Mouse (Mus musculus) lung, postnatal 4 days (tissue): ENCODE results near the gene Synpo2l.
A peak's percentile ranks its signal among the peaks of the same experiment; 100 is the strongest.
"Not testable (repeated sequence)": the region's sequence is repeated elsewhere in the genome, so short reads cannot be mapped to it uniquely, and the experiment has no call there.

Experiments used
- DNase-seq, 2 experiments: peaks; one replicate each; pipeline ENCODE4 v3.0.0; 2021

Gene Synpo2l

DNA sequence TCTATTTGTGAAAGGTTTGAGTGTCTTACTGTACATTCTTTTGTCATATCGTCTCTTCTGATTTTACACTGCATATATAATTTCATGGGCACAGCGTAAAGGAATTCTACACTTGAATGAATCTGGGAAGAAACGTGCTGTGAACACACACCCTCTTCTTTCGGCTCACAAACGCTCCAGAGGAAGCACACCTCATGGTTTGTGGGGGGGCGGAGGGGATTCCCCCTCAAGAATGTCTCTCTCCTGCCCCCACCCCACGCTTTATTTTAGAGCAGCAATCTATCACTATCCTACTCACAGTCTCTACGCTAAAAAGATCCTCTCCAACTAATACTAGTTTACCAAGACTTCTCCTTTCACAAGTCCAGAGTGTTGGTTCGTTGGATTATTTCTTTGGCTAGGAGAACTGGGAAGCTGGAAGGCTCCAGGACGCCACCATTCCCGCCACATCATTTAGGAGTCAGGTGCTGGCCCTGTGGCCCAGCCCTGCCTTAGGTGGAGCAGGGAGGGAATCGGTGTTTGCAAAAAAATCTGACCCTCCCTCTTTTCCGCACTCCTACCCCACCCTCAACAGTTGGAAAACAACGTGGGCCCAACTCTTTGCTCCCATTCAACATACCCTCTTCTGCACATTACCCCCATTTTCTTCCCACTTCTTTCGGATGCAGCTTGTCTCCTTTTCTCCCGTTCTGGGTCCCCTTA lies 28.1 kb downstream of the Synpo2l start:
- no peak for DNase-seq

DNA sequence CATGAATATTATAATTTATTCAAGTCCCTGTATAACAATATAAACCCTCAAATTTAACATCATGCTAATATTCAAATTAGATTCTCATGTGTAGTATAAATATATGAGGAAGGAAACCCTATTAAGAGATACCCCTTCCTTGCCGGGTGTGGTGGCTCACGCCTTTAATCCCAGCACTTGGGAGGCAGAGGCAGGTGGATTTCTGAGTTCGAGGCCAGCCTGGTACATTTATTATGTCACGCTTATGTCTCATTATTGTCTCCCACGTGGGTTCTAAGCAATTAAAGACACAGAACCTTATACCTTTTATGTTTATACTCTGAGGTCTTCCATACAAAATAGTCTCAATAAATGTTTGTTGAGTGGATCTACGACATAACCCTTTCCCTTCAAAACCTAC lies 29.5 kb downstream of the Synpo2l start:
- no peak for DNase-seq

DNA sequence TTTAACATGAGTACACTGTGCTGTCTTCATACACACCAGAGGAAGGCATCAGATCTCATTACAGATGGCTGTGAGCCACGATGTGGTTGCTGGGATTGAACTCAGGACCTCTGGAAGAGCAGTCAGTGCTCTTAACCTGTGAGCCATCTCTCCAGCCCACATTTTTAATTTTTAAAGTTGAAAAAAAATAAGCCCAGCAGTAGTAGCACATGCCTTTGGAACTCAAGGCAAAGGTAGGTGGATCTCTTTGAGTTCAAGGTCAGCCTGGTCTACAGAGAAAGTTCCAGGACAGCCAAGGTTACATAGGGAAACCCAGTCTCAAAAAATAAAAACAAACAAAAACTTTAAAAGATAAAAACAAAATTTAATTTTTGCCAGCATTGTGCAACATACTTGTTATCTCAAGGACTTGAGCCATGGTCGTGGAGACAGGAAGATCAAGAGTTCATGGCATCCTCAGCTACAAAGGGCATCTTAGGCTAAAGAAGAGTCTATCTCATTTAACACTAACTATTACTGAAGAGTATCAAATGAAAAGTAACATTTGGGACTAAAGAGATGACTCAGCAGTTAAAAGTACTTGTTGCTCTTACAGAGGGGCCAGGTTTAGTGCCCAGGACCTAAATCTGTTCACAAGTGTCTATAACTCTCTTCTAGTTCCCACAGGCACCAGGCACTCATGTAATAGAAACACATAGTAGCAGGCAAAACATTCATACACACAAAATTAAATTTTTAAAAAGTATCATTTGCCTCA lies 30.2 kb downstream of the Synpo2l start:
- no peak for DNase-seq

DNA sequence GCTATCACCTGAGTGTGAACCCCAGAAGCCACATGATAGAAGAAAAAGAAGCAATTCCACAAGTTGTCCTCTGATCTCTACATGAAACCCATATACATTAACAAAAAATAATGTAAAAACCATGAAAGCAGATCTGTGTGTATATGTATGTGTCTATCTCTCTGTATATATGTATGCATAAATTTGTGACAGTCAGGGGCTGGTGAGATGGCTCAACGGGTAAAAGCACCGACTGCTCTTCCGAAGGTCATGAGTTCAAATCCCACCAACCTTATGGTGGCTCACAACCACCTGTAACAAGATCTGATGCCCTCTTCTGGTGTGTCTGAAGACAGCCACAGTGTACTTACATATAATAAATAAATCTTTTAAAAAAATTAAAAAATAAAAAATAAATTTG lies 31.2 kb downstream of the Synpo2l start:
- DNase-seq = not testable (repeated sequence)

DNA sequence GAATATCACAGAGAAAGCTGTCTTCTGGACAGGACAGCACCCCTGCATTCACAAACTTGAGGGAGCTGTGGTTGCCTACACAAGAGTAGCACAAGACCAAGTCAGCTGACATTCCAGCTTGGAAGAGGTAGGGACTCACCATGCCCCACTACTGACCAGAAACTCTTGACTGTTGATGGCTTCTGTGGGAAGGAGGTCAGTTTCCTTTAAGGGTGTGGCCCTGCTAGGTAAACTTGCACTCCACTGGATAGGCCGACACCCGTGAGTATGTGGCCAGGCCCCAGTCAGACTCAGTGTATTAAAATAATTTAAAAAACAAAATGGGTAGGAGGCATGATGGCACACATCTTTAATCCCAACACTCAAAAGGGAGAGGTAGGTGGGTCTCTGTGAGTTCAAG lies 32.6 kb downstream of the Synpo2l start:
- DNase-seq = no peak

DNA sequence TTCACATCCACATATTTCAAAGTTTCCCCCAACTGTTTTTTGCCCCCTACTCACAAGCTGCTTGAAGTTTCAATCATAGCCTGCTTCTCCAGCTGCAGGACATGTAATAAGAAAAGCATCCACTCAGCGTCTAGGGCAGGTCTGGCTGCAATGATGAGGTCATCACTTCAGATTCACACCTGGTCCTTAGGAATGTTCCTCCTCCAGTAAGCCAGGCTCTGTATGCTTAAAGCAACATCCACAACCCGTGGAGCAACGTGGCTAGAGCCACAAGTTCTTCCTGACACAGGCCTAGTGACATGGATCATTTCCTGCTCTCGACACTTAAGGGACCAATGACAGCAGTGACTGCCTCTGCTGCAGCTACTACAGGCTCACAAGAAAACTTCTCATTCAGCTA lies 36.9 kb downstream of the Synpo2l start:
- DNase-seq = peak; percentile 24 to 48

DNA sequence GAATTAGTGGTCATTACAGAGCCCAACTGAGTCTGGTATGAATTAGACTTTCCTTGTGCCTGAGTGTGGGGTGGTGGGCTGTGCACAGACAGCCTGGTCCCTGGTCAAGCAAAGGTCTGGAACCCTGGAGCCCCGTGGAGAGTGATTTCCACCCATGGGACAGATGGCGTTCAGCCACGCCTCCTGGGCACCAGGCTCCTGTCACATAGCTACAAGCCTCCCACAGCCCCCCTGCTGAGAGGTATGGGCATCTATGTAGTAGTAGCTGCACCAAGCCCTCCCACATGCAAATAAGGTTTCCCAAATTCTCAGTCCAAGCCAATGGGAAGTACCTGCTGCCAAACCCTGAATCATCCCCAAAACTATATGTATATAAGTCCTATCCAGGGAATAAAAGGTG lies 41.2 kb downstream of the Synpo2l start:
- DNase-seq = no peak

DNA sequence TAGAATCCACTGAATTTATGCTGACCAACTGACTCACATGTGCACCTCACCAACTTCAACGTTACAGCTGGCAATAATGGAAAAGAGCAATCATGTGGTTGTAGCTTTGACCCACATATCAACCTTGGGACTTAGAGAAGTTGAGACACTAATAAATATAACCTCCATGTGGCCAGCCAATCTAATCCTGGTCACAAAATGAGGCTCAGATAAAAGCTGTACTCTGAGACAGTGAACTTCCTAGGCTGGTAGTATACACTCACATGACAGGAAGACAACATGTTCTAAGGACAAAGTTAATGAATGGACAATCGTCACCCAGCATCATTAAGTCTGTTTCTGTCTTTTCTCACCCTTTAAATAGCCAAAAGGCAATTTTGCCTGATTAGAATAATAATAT lies 41.7 kb downstream of the Synpo2l start:
- no peak for DNase-seq

DNA sequence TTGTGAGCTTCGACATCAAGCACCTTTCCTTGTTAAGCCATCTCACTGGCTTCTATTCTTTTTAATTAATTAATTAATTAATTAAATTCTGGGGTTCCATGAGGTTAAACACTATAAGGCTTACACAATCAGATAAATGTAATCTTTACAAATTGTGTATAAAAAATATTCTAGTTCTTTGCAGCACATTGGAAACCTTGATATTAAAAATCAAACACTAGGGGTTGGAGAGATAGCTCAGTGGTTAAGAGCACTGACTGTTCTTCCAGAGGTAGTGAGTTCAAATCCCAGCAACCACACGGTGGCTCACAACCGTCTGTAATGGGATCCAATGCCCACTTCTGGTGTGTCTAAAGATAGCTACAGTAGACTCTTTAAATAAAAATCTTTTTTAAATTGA lies 45.2 kb downstream of the Synpo2l start:
- DNase-seq = no peak

DNA sequence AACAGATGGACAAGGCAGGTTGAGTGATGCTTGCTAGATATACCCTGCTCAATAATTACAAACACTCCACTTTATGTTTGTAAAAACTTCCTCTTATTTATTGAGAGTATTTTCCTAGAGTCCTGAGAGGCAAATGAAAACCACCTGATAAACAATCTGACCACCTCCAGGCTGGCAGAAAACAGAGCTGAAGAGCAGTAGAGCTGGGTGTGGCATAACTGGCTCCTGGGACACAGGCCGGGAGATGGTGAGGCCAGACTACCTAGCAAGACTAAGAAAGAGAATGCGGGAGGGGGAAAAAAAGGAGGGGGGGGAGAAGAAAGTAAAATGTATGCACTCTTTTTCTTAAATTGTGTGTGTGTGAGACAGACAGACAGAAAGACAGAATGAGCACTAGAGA lies 45.7 kb downstream of the Synpo2l start:
- no peak for DNase-seq

DNA sequence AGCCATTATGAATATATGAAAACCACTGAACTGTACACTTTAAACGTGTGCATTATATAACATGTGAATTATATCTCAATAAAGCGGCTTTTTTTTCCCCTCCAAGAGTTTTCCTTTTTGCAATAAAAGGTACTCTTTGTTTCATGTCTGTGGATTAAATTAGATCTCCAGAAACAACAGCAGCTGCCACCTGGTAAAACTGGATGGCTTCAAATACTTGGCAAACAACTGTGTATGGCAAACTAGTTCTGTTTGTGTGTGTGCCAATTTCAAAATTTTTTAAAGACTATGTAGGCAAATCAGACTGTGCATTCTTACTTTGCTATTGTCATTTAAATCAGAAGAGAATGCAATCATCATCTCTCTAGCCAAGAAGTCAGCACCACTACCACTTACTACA lies 46.3 kb downstream of the Synpo2l start:
- DNase-seq = no peak

DNA sequence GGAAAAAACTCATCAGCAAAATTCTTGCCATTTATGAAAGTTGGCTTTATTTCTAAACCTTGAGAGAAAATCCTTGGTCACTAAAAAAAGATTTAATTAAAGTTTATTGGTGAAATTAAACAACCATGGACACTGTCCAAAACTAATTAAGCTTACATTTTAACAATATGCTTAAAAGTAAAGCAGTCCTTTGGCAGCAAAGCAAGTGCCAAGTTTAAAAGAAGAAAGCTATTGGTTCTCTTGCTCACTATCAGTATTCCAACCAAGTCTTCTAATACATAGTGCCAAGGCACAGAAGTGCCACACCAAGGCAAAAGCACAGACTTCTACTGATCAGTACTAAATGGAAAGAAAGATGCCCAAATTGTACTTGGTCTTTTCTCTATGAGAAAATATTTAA lies 49.0 kb downstream of the Synpo2l start:
- no peak for DNase-seq

DNA sequence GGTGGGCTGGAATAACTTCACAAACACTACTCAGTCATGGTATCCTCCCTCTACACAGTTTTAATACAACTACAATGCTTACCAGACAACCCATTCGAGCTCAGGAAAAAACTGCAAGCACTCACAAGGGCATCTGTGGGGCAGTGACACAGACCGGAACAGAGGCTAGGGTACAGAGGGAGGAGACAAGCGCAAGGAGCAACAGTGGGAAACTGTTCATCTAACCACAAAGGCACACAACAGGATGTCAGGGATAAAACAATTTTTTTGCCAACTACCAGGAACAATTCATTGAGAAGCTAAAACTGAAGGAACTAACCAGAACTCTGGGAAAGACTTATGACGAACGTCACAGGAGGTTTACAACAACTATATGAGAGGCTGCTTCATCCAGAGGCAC lies 49.9 kb downstream of the Synpo2l start:
- peak; percentile 16 to 25 for DNase-seq

DNA sequence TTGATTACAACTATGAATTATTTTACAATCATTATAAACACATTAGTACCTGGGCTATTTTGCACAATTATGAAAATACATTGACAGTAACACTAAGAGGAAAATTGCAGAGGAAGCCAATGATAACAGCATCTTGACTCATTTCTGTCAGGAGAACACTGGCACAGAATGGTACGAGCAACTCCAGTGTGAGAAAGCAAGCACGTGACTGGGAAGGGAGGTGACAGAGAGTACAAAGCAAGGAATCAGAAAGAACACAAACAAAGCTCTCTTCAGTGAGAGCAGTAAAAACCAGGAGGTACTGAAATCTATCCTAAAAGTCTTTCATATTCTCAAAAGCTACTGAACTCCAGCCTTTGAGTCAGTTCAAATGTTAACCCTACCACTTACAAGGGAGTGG lies 51.7 kb downstream of the Synpo2l start:
- no peak for DNase-seq

DNA sequence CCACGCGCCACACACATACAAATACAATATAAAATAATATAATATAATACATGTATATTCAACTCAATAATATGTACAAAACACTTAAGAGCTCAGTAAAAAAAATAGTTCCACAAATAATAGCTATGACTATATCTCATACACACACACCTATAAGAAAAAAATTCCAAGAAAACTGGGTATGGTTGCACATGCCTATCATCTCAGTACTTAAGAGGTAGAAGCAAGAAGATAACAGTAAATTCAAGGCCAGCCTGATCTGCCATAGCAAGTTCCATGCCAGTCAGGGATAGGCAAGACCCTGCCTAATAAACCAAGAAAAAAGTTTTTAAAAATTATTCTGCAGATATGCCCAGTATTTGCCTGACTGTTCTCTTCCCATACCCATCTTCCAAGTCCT lies 53.1 kb downstream of the Synpo2l start:
- no peak for DNase-seq

DNA sequence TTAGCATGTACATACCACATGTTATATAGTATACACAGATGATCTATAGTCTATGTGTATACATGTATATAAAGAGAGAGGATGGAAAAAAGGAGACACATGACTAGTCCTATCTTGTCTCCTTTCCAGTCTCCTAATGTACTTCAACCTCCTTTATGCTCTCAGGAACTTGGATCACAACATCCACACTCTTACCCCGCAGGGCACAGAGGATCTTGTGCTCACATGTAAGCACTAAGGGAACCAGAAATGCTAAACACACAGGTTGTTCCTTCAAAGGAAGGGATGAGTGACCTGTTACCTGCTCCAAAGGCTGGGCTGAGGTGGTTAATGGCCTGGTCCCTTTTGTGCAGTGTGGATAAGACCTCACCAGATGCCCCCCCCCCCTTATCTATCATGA lies 55.3 kb downstream of the Synpo2l start:
- DNase-seq = no peak

DNA sequence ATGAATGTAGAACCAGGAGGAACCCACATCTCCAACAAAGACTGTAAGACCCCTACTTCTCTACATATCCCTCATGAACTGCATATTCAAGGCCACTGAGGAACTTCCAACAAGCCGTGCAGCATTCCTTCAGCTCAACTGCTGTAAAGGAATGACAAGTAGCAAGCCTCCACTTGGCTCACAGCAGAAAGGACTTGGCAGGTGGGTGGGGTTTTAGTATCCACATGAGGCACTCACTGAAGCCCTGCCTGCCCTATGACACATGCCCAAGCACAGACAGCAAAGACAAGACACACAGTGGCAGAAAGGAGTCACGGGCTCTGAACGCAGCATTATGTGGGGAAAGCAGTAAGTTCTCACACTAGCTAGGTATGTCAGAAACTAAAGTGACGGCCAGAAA lies 58.0 kb downstream of the Synpo2l start:
- DNase-seq = peak; percentile 55 to 73

DNA sequence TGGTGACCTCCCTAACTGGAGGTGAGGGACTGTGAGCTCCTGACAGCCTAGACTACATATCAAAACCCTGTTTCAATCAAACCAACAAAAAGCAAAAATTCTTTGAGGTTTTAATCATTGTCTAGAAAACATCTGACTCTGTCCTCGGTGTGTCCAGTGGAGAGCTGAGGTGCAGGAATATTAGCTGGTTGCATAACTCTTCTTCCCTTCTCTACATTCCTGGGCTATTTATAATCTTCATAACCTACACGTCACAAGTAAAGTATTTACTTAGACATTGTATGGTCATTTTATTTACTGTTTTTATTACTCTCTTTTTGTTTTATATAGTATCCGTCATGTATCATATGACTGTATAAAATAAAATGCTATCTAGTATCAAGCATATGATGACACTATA lies 58.6 kb downstream of the Synpo2l start:
- no peak for DNase-seq
